ENCODE assay signal across 32 mouse cellular contexts in genomic region chr4:63589987-63590386, GRCm38 (mm10). TPM values are rescaled to one million over a fixed set of nuclear protein-coding genes. Genes with fewer than 3 reads are reported as not detected.
A peak's percentile ranks its signal among the peaks of the same experiment; 100 is the strongest.
DNase-seq lines count a peak whose midpoint lies in the region; ATAC-seq and TF ChIP-seq lines count a peak whose summit lies in the region.
"Had no signal": no experiment of that assay in that cellular context is flagged by ENCODE, and none has a peak within 500 bp of the region (broad histone marks: within the 10 kb centered on the region; RNA-seq: fewer than 3 reads in every experiment).

No protein-coding gene starts in this region.

- no peaks in the 10 kb centered on the region for H3K27me3 ChIP-seq in myocyte (ENCODE audit: control insufficient read depth, insufficient read depth, insufficient read length)
- no peaks in the 10 kb centered on the region for H3K27me3 ChIP-seq in midbrain, embryonic 16.5 days (ENCODE audit: control insufficient read depth, insufficient read depth, low read depth, low read length)
- H3K27me3 ChIP-seq: embryonic facial prominence, embryonic 12.5 days; limb, embryonic 13.5 days; lung, embryonic 15.5 days; midbrain, embryonic 15.5 days; Patski had no signal

- no peak for TF ChIP-seq POLR2A in bone marrow macrophage, adult 2 months (IDR thresholded peaks at IDR 0.05; ENCODE audit: borderline replicate concordance, low read depth, low read length)
- no peak for TF ChIP-seq POLR2A in myocyte (IDR thresholded peaks at IDR 0.05; ENCODE audit: insufficient read length, low read depth)

- H3K36me3 ChIP-seq in myocyte (ENCODE audit: control insufficient read depth, insufficient read depth): no peaks in the 10 kb centered on the region
- no peaks in the 10 kb centered on the region for H3K36me3 ChIP-seq in midbrain, embryonic 16.5 days (ENCODE audit: control insufficient read depth, insufficient read depth, low read length)
- H3K36me3 ChIP-seq: embryonic facial prominence, embryonic 12.5 days; limb, embryonic 13.5 days; lung, embryonic 15.5 days; midbrain, embryonic 10.5 days; midbrain, embryonic 15.5 days had no signal

- ATAC-seq in midbrain, embryonic 16.5 days: no peak
- ATAC-seq: forebrain, embryonic 14.5 days; hindbrain, embryonic 16.5 days; intestine, postnatal 0 days; midbrain, embryonic 15.5 days; Patski had no signal

- TF ChIP-seq CTCF in bone marrow macrophage, adult 2 months (IDR thresholded peaks at IDR 0.05; ENCODE audit: low read depth, low read length): no peak

- 0 out of 2 replicates have a peak overlapping the region, but pooled peaks have one; percentile 19 for H3K27ac ChIP-seq in bone marrow macrophage, adult 2 months (ENCODE audit: insufficient read depth, low read depth, low read length)
- H3K27ac ChIP-seq in midbrain, embryonic 16.5 days (ENCODE audit: low read length): no peak overlapping the region
- H3K27ac ChIP-seq: embryonic facial prominence, embryonic 12.5 days; limb, embryonic 13.5 days; lung, embryonic 15.5 days; midbrain, embryonic 10.5 days; midbrain, embryonic 15.5 days had no signal

- DNase-seq in B cell, adult 2 months: peak; percentile 4 to 8
- DNase-seq in induced T-regulatory cell, adult 2 months (ENCODE audit: low read depth): peak; percentile 51
- DNase-seq in adipocyte (ENCODE audit: low spot score): no peak
- DNase-seq in kidney, postnatal 10 days: no peak
- DNase-seq: adrenal gland, postnatal 25 days; cerebellum, adult 2 months; cerebellum, postnatal 14 days; gastrocnemius, postnatal 25 days; heart, postnatal 14 days; kidney, adult 9 months; kidney, postnatal 14 days; thymus, postnatal 4 days had no signal

- H3K9me3 ChIP-seq in midbrain, embryonic 16.5 days (replicated peaks; ENCODE audit: control insufficient read depth, low read length, poor library complexity, severe bottlenecking): no peaks in the 10 kb centered on the region
- H3K9me3 ChIP-seq: embryonic facial prominence, embryonic 12.5 days; limb, embryonic 13.5 days; lung, embryonic 15.5 days; midbrain, embryonic 10.5 days; midbrain, embryonic 15.5 days had no signal

- H3K79me2 ChIP-seq in myocyte (ENCODE audit: control insufficient read depth, insufficient read depth): no peaks in the 10 kb centered on the region

- peaks cover 15% of the 10 kb centered on the region for H3K4me1 ChIP-seq in bone marrow macrophage, adult 2 months (ENCODE audit: control insufficient read depth, insufficient read depth, low read length)
- H3K4me1 ChIP-seq in midbrain, embryonic 16.5 days (ENCODE audit: control insufficient read depth, insufficient read depth, low read length): no peaks in the 10 kb centered on the region
- H3K4me1 ChIP-seq: embryonic facial prominence, embryonic 12.5 days; limb, embryonic 13.5 days; midbrain, embryonic 15.5 days had no signal

- H3K4me2 ChIP-seq in myocyte (ENCODE audit: low read depth): no peak overlapping the region
- no peak overlapping the region for H3K4me2 ChIP-seq in midbrain, embryonic 16.5 days (ENCODE audit: low read length)
- H3K4me2 ChIP-seq: embryonic facial prominence, embryonic 12.5 days; limb, embryonic 13.5 days; liver, embryonic 11.5 days; lung, embryonic 15.5 days; midbrain, embryonic 15.5 days had no signal

- H3K4me3 ChIP-seq in bone marrow macrophage, adult 2 months (ENCODE audit: insufficient read depth, low read length): no peak overlapping the region
- H3K4me3 ChIP-seq in myocyte: no peak overlapping the region
- no peak overlapping the region for H3K4me3 ChIP-seq in midbrain, embryonic 16.5 days (ENCODE audit: low read depth, low read length)
- H3K4me3 ChIP-seq: embryonic facial prominence, embryonic 12.5 days; limb, embryonic 13.5 days; lung, embryonic 15.5 days; midbrain, embryonic 10.5 days; midbrain, embryonic 15.5 days had no signal

- H3ac ChIP-seq in myocyte (ENCODE audit: control insufficient read depth, insufficient read length): no peak overlapping the region

- 91% methylated on average over 7 of the region's 7 CpGs for WGBS in midbrain, embryonic 16.5 days

- no peak overlapping the region for H3K9ac ChIP-seq in midbrain, embryonic 16.5 days (ENCODE audit: low read depth, low read length)
- H3K9ac ChIP-seq: embryonic facial prominence, embryonic 12.5 days; limb, embryonic 13.5 days; lung, embryonic 15.5 days; midbrain, embryonic 15.5 days had no signal

TF ChIP-seq in myocyte, 11 proteins besides CTCF, POLR2A, EP300 and RAD21:
- no peak for TF ChIP-seq MAX (IDR thresholded peaks at IDR 0.05; ENCODE audit: low read depth)
- no peak for TF ChIP-seq CEBPB (IDR thresholded peaks at IDR 0.05; ENCODE audit: insufficient read depth, poor library complexity, severe bottlenecking)
- peak in 1 of 3 experiments; percentile 48 for TF ChIP-seq MYOG (IDR thresholded peaks at IDR 0.05; ENCODE audit: control insufficient read depth in 1 of 3, insufficient read depth in 1 of 3, insufficient read length in 2 of 3, low read depth in 2 of 3)
- TF ChIP-seq REST (IDR thresholded peaks at IDR 0.05; ENCODE audit: insufficient read depth, insufficient read length): no peak
- TF ChIP-seq POLR2AphosphoS2 (IDR thresholded peaks at IDR 0.05; ENCODE audit: insufficient read length, low read depth): no peak
- TF ChIP-seq USF1 (IDR thresholded peaks at IDR 0.05; ENCODE audit: low read depth): no peak
- no peak for TF ChIP-seq E2F4 (IDR thresholded peaks at IDR 0.05; ENCODE audit: insufficient read depth)
- no peak for TF ChIP-seq TCF12 (IDR thresholded peaks at IDR 0.05; ENCODE audit: insufficient read depth, poor library complexity, severe bottlenecking)
- TF ChIP-seq TCF3 (IDR thresholded peaks at IDR 0.05; ENCODE audit: insufficient read length, low read depth): no peak
- TF ChIP-seq SRF (IDR thresholded peaks at IDR 0.05; ENCODE audit: control insufficient read depth, insufficient read length, low read depth): no peak
- peak in 2 of 3 experiments; percentile 15 to 55 for TF ChIP-seq MYOD1 (IDR thresholded peaks at IDR 0.05; ENCODE audit: control insufficient read depth in 1 of 3, insufficient read length in 2 of 3, low read depth in 2 of 3)

RNA-seq across cellular contexts. Expression of gene Gm11213, which starts 15.1 kb away (rescaled TPM):
- polyA plus RNA-seq in bone marrow macrophage, adult 2 months (2012; ENCODE audit: insufficient read depth, insufficient read length, missing spikeins): not detected in 2 replicates
- not detected for polyA plus RNA-seq in myocyte (2012; fragmentation: generic; extraction: Trizol)
- polyA plus RNA-seq in midbrain, embryonic 16.5 days (2015; fragmentation: Nextera tagmentation; extraction: Ambion mirVana): not detected in 2 replicates
- polyA plus RNA-seq: brain, embryonic 14.5 days; cerebellum, adult 2 months; embryonic facial prominence, embryonic 12.5 days; forebrain, embryonic 14.5 days; heart, embryonic 14.5 days; hindbrain, embryonic 11.5 days; hindbrain, embryonic 16.5 days; intestine, postnatal 0 days; limb, embryonic 13.5 days; liver, embryonic 11.5 days; liver, embryonic 16.5 days; lung, embryonic 15.5 days; midbrain, embryonic 10.5 days; midbrain, embryonic 15.5 days; neural tube, embryonic 14.5 days; Patski; stomach, embryonic 14.5 days; thymus, postnatal 0 days had no signal

RNA-seq across cellular contexts. Expression of gene Tmem268, which starts 31.4 kb away (rescaled TPM):
- 5.7 and 6.9 TPM in 2 replicates for polyA plus RNA-seq in bone marrow macrophage, adult 2 months (2012; ENCODE audit: insufficient read depth, insufficient read length, missing spikeins)
- 19.5 TPM for polyA plus RNA-seq in myocyte (2012; fragmentation: generic; extraction: Trizol)
- 3.8 and 4.5 TPM in 2 replicates for polyA plus RNA-seq in midbrain, embryonic 16.5 days (2015; fragmentation: Nextera tagmentation; extraction: Ambion mirVana)

RNA-seq across cellular contexts. Expression of gene Tex48, which starts 32.2 kb away (rescaled TPM):
- not detected in 2 replicates for polyA plus RNA-seq in bone marrow macrophage, adult 2 months (2012; ENCODE audit: insufficient read depth, insufficient read length, missing spikeins)
- polyA plus RNA-seq in myocyte (2012; fragmentation: generic; extraction: Trizol): not detected
- polyA plus RNA-seq in midbrain, embryonic 16.5 days (2015; fragmentation: Nextera tagmentation; extraction: Ambion mirVana): not detected in 2 replicates
- polyA plus RNA-seq: brain, embryonic 14.5 days; cerebellum, adult 2 months; embryonic facial prominence, embryonic 12.5 days; forebrain, embryonic 14.5 days; heart, embryonic 14.5 days; hindbrain, embryonic 11.5 days; hindbrain, embryonic 16.5 days; intestine, postnatal 0 days; limb, embryonic 13.5 days; liver, embryonic 11.5 days; liver, embryonic 16.5 days; lung, embryonic 15.5 days; midbrain, embryonic 10.5 days; midbrain, embryonic 15.5 days; neural tube, embryonic 14.5 days; Patski; stomach, embryonic 14.5 days; thymus, postnatal 0 days had no signal

RNA-seq across cellular contexts. Expression of gene Atp6v1g1, which starts 45.4 kb away (rescaled TPM):
- polyA plus RNA-seq in bone marrow macrophage, adult 2 months (2012; ENCODE audit: insufficient read depth, insufficient read length, missing spikeins): 270 and 275 TPM in 2 replicates
- polyA plus RNA-seq in myocyte (2012; fragmentation: generic; extraction: Trizol): 447 TPM
- 414 and 443 TPM in 2 replicates for polyA plus RNA-seq in midbrain, embryonic 16.5 days (2015; fragmentation: Nextera tagmentation; extraction: Ambion mirVana)

Comparison
In these comparisons a context has a peak if more than half of its experiments do, and no peak if none do; other contexts are left out.
1. DNase-seq: peak in B cell, adult 2 months (2 of 2) and induced T-regulatory cell, adult 2 months (single experiment); none in adipocyte (single experiment) and kidney, postnatal 10 days (single experiment).